Mouse (Mus musculus) heart, postnatal 0 days (tissue): ENCODE results near the gene Tsnaxip1. TPM values are rescaled to one million over a fixed set of nuclear protein-coding genes. Genes with fewer than 3 reads are reported as not detected.

Source experiments
- ATAC-seq: fragments of 200-750 bp; cut with Nextera tagmentation; 2 replicates; pipeline ENCODE4 v1.8.0; 2017; ENCODE audit warnings: low read depth, moderate number of reproducible peaks, moderate library complexity; ENCODE audit not compliant: insufficient read depth
- DNase-seq: peaks from one replicate; pipeline ENCODE4 v3.0.0-alpha.2; 2016; ENCODE audit warnings: low spot score
- H3K27ac ChIP-seq: fragments of 300-500 bp; sonication (generic); 2 replicates; pipeline ENCODE4 v1.5.1; 2014; ENCODE audit warnings: low read depth, mild to moderate bottlenecking
- H3K27me3 ChIP-seq: fragments of 300-500 bp; sonication (generic); 2 replicates; pipeline ENCODE4 v1.6.1; 2014; ENCODE audit warnings: low read length, mixed read lengths; ENCODE audit not compliant: control insufficient read depth, insufficient read depth
- H3K36me3 ChIP-seq: fragments of 300-500 bp; sonication (generic); replicated peaks from 2 replicates; pipeline ENCODE4 v1.6.1; 2014; ENCODE audit warnings: low read length, mixed read lengths; ENCODE audit not compliant: control insufficient read depth, insufficient read depth
- H3K4me1 ChIP-seq: fragments of 300-500 bp; sonication (generic); 2 replicates; pipeline ENCODE4 v1.6.1; 2014; ENCODE audit warnings: antibody characterized with exemption; ENCODE audit not compliant: control insufficient read depth, insufficient read depth
- H3K4me2 ChIP-seq: fragments of 300-500 bp; sonication (generic); 2 replicates; pipeline ENCODE4 v1.6.1; 2014; ENCODE audit warnings: low read depth, mild to moderate bottlenecking, low read length, moderate library complexity
- H3K4me3 ChIP-seq: fragments of 300-500 bp; sonication (generic); 2 replicates; pipeline ENCODE4 v1.5.1; 2014; ENCODE audit warnings: low read depth, low read length
- H3K9ac ChIP-seq: fragments of 300-500 bp; sonication (generic); replicated peaks from 2 replicates; pipeline ENCODE4 v1.6.1; 2014; ENCODE audit warnings: low read depth, low read length, mixed read lengths
- H3K9me3 ChIP-seq: fragments of 300-500 bp; sonication (generic); replicated peaks from 2 replicates; pipeline ENCODE4 v1.6.1; 2016; ENCODE audit warnings: low read length; ENCODE audit not compliant: control insufficient read depth
- CTCF ChIP-seq: IDR thresholded peaks from 2 replicates; pipeline ENCODE4 v1.5.1; 2016; ENCODE audit warnings: antibody characterized with exemption, control low read depth, low read depth
- EP300 ChIP-seq: IDR thresholded peaks from 2 replicates; pipeline ENCODE4 v1.6.1; 2016; ENCODE audit warnings: antibody characterized with exemption, low read depth
- WGBS: fragments of 180-500 bp; shearing (Covaris S2); extraction: QIAGEN DNeasy Blood & Tissue Kit; methylation state at CpG from one replicate; pipeline ENCODE4 v1.1.7; 2014; 5-methylcytosine and 5-hydroxymethylcytosine counted together
- polyA plus RNA-seq: library from polyadenylated mRNA; unstranded; fragments of >200 nt; fragmentation: Nextera tagmentation; extraction: Ambion mirVana; gene quantifications from 2 replicates; pipeline ENCODE4 v1.2.1, GENCODE M21; 2015
- total RNA-seq: library from RNA; depleted of rRNA; stranded (reverse); fragments of >200 nt; gene quantifications from 2 replicates; pipeline ENCODE4 v1.2.3, GENCODE M21; 2014; ENCODE audit warnings: low replicate concordance; rRNA removed

Gene Tsnaxip1
- not detected in 2 replicates for total RNA-seq
- 0.30 TPM in 1 of 2 replicates, not detected in the other for polyA plus RNA-seq

GRCm38 (mm10) chr8:105826861-105827848 lies at the start of gene Tsnaxip1, which contains the start of gene Ranbp10:
Gene Tsnaxip1, plus strand, starts transcription at chr8:105827731.
Gene Ranbp10, minus strand, starts transcription at chr8:105827350.
- H3K27me3 ChIP-seq = no peaks in the 10 kb centered on the region
- TF ChIP-seq CTCF = no peak
- no peak for TF ChIP-seq EP300
- peak within 1 kb of the TSS; percentile 99 for H3K4me3 ChIP-seq
- H3K36me3 ChIP-seq = peaks cover 25% of the 10 kb centered on the region
- DNase-seq (peak; percentile 99), ATAC-seq (peak; percentile 97)
- WGBS = under 1% methylated on average over 52 of the region's 52 CpGs
- H3K9ac ChIP-seq = peak within 1 kb of the TSS; percentile 95
- no peaks in the 10 kb centered on the region for H3K9me3 ChIP-seq
- H3K4me2 ChIP-seq = peak within 1 kb of the TSS; percentile 89
- H3K27ac ChIP-seq = peak within 1 kb of the TSS; percentile 88
- peaks cover 9% of the 10 kb centered on the region for H3K4me1 ChIP-seq

GRCm38 (mm10) chr8:105777833-105778232 lies 49.7 kb upstream of the Tsnaxip1 start:
- Histone ChIP-seq H3K9me3 (no peaks in the 10 kb centered on the region), H3K27me3 (no peaks in the 10 kb centered on the region), H3K27ac (no peak overlapping the region), H3K4me1 (no peaks in the 10 kb centered on the region), H3K4me2 (no peak overlapping the region), H3K9ac (no peak overlapping the region), H3K36me3 (peaks cover 85% of the 10 kb centered on the region), H3K4me3 (no peak overlapping the region)
- no peak for TF ChIP-seq CTCF
- TF ChIP-seq EP300 = no peak
- DNase-seq (no peak), ATAC-seq (no peak)
- 68% methylated on average over 2 of the region's 2 CpGs for WGBS

GRCm38 (mm10) chr8:105780298-105780697 lies 47.2 kb upstream of the Tsnaxip1 start:
- WGBS = 86% methylated on average over 5 of the region's 5 CpGs
- Histone ChIP-seq H3K27ac (no peak overlapping the region), H3K4me3 (no peak overlapping the region), H3K9ac (no peak overlapping the region), H3K9me3 (no peaks in the 10 kb centered on the region), H3K4me2 (no peak overlapping the region), H3K27me3 (no peaks in the 10 kb centered on the region), H3K4me1 (no peaks in the 10 kb centered on the region), H3K36me3 (peaks cover 74% of the 10 kb centered on the region)
- TF ChIP-seq CTCF = no peak
- no peak for DNase-seq
- no peak for ATAC-seq

GRCm38 (mm10) chr8:105788241-105788640 lies 39.3 kb upstream of the Tsnaxip1 start:
- Histone ChIP-seq H3K27ac (no peak overlapping the region; the same call in 1 of the 2 replicates), H3K4me1 (no peaks in the 10 kb centered on the region; the same call in 1 of the 2 replicates), H3K4me3 (no peak overlapping the region), H3K27me3 (no peaks in the 10 kb centered on the region), H3K9me3 (no peaks in the 10 kb centered on the region), H3K36me3 (0 out of 2 replicates have a peak, but pooled peaks cover 19% of the 10 kb centered on the region), H3K4me2 (no peak overlapping the region), H3K9ac (no peak overlapping the region)
- DNase-seq (no peak), ATAC-seq (no peak)
- whole genome bisulfite sequencing = 100% methylated on average over 2 of the region's 2 CpGs
- TF ChIP-seq CTCF (peak; percentile 62), EP300 (no peak)

GRCm38 (mm10) chr8:105788927-105789326 lies 38.6 kb upstream of the Tsnaxip1 start:
- Histone ChIP-seq H3K9me3 (no peaks in the 10 kb centered on the region), H3K4me3 (no peak overlapping the region), H3K27me3 (no peaks in the 10 kb centered on the region), H3K9ac (no peak overlapping the region), H3K36me3 (0 out of 2 replicates have a peak, but pooled peaks cover 17% of the 10 kb centered on the region), H3K4me1 (no peaks in the 10 kb centered on the region; the same call in 1 of the 2 replicates), H3K27ac (no peak overlapping the region; the same call in 1 of the 2 replicates), H3K4me2 (no peak overlapping the region)
- TF ChIP-seq EP300 = no peak
- TF ChIP-seq CTCF = no peak
- ATAC-seq = no peak
- 59% methylated on average over 4 of the region's 4 CpGs for WGBS
- DNase-seq = no peak
